Mouse (Mus musculus): Measurements from ENCODE around the gene Sap30. TPM values are rescaled to one million over a fixed set of nuclear protein-coding genes. Genes with fewer than 3 reads are reported as not detected.
A peak's percentile ranks its signal among the peaks of the same experiment; 100 is the strongest.
"Not testable (repeated sequence)": the region's sequence is repeated elsewhere in the genome, so short reads cannot be mapped to it uniquely, and the experiment has no call there.

Sap30 gene
- 115 and 116 TPM in 2 replicates for polyA plus RNA-seq (2016; fragmentation: Nextera tagmentation; extraction: Ambion mirVana)

- peaks cover 7% of the 10 kb centered on the region for H3K36me3 ChIP-seq
- no peaks in the 10 kb centered on the region for H3K27me3 ChIP-seq
- peak within 1 kb of the TSS; percentile 96 for H3K9ac ChIP-seq (replicated peaks)
- H3K4me1 ChIP-seq: peaks cover 14% of the 10 kb centered on the region
- under 1% methylated on average over 61 of the region's 66 CpGs for WGBS
- ATAC-seq (ENCODE audit: low FRiP score, low read depth): peak; percentile 95
- H3K9me3 ChIP-seq: no peaks in the 10 kb centered on the region
- H3K4me2 ChIP-seq (replicated peaks): peak within 1 kb of the TSS; percentile 78
- peak within 1 kb of the TSS; percentile 99 for H3K27ac ChIP-seq (replicated peaks)
- H3K4me3 ChIP-seq: peak within 1 kb of the TSS; percentile 98
These were observed at the start of gene Sap30 for GRCm38 (mm10) chr8:57487441-57488155. Gene Sap30, minus strand, starts transcription at chr8:57487860.

- no peaks in the 10 kb centered on the region for H3K27me3 ChIP-seq
- no peaks in the 10 kb centered on the region for H3K9me3 ChIP-seq
- H3K36me3 ChIP-seq: peaks cover 19% of the 10 kb centered on the region
- H3K4me3 ChIP-seq: no peak overlapping the region
- no peak for ATAC-seq (ENCODE audit: low FRiP score, low read depth)
- WGBS: 91% methylated on average over 6 of the region's 6 CpGs
- no peak overlapping the region for H3K9ac ChIP-seq (replicated peaks)
- H3K27ac ChIP-seq (replicated peaks): no peak overlapping the region
- no peak overlapping the region for H3K4me2 ChIP-seq (replicated peaks)
- no peaks in the 10 kb centered on the region for H3K4me1 ChIP-seq
These were observed 48.5 kb upstream of the Sap30 start for GRCm38 (mm10) chr8:57536167-57536566.

GRCm38 (mm10) chr8:57534495-57534894 is 46.8 kb upstream of the Sap30 start:
- Histone ChIP-seq H3K4me3 (no peak overlapping the region), H3K36me3 (peaks cover 19% of the 10 kb centered on the region), H3K9me3 (no peaks in the 10 kb centered on the region), H3K27me3 (no peaks in the 10 kb centered on the region), H3K9ac (replicated peaks) (no peak overlapping the region), H3K27ac (replicated peaks) (no peak overlapping the region), H3K4me1 (no peaks in the 10 kb centered on the region), H3K4me2 (replicated peaks) (no peak overlapping the region)
- ATAC-seq (ENCODE audit: low FRiP score, low read depth): no peak
- 81% methylated on average over 4 of the region's 4 CpGs for WGBS

- 93% methylated on average over 4 of the region's 4 CpGs for WGBS
These were observed 45.4 kb upstream of the Sap30 start for GRCm38 (mm10) chr8:57533106-57533505.

GRCm38 (mm10) chr8:57532223-57532622 is 44.6 kb upstream of the Sap30 start:
- H3K4me1 ChIP-seq: no peaks in the 10 kb centered on the region
- H3K27me3 ChIP-seq: no peaks in the 10 kb centered on the region
- ATAC-seq (ENCODE audit: low FRiP score, low read depth): 0 out of 2 replicates have a peak, but pooled peaks have one; percentile 8
- no peak overlapping the region for H3K9ac ChIP-seq (replicated peaks)
- no peak overlapping the region for H3K4me2 ChIP-seq (replicated peaks)
- H3K27ac ChIP-seq (replicated peaks): no peak overlapping the region
- no peak overlapping the region for H3K4me3 ChIP-seq
- H3K36me3 ChIP-seq: peaks cover 19% of the 10 kb centered on the region
- WGBS: 60% methylated on average over 2 of the region's 2 CpGs
- no peaks in the 10 kb centered on the region for H3K9me3 ChIP-seq

More at GRCm38 (mm10) chr8:57533106-57533505, 45.4 kb upstream of the Sap30 start:
- H3K4me1 ChIP-seq: no peaks in the 10 kb centered on the region
- no peak overlapping the region for H3K9ac ChIP-seq (replicated peaks)
- no peaks in the 10 kb centered on the region for H3K27me3 ChIP-seq
- ATAC-seq (ENCODE audit: low FRiP score, low read depth): no peak
- H3K4me3 ChIP-seq: no peak overlapping the region
- H3K36me3 ChIP-seq: peaks cover 19% of the 10 kb centered on the region
- no peaks in the 10 kb centered on the region for H3K9me3 ChIP-seq
- H3K4me2 ChIP-seq (replicated peaks): no peak overlapping the region
- no peak overlapping the region for H3K27ac ChIP-seq (replicated peaks)

- H3K9ac ChIP-seq (replicated peaks): no peak overlapping the region
- H3K4me1 ChIP-seq: no peaks in the 10 kb centered on the region
- H3K4me3 ChIP-seq: no peak overlapping the region
- H3K36me3 ChIP-seq: peaks cover 11% of the 10 kb centered on the region; the same call in 1 of the 2 replicates
- H3K27me3 ChIP-seq: no peaks in the 10 kb centered on the region
- ATAC-seq (ENCODE audit: low FRiP score, low read depth): peak; percentile 61
- H3K4me2 ChIP-seq (replicated peaks): 0 out of 2 replicates have a peak overlapping the region, but pooled peaks have one; percentile 9
- H3K9me3 ChIP-seq: no peaks in the 10 kb centered on the region
- no peak overlapping the region for H3K27ac ChIP-seq (replicated peaks)
- WGBS: 29% methylated on average over 15 of the region's 15 CpGs
These were observed 43.1 kb upstream of the Sap30 start for GRCm38 (mm10) chr8:57530666-57531349.

GRCm38 (mm10) chr8:57530238-57530637 is 42.6 kb upstream of the Sap30 start:
- Histone ChIP-seq H3K4me2 (replicated peaks) (0 out of 2 replicates have a peak overlapping the region, but pooled peaks have one; percentile 9), H3K4me1 (no peaks in the 10 kb centered on the region), H3K27me3 (no peaks in the 10 kb centered on the region), H3K27ac (replicated peaks) (no peak overlapping the region), H3K9me3 (no peaks in the 10 kb centered on the region), H3K9ac (replicated peaks) (no peak overlapping the region), H3K4me3 (no peak overlapping the region), H3K36me3 (peaks cover 6% of the 10 kb centered on the region; the same call in 1 of the 2 replicates)
- 0 out of 2 replicates have a peak, but pooled peaks have one; percentile 38 for ATAC-seq (ENCODE audit: low FRiP score, low read depth)
- WGBS: 84% methylated on average over 13 of the region's 13 CpGs

GRCm38 (mm10) chr8:57528036-57528435 is 40.4 kb upstream of the Sap30 start:
- no peak for ATAC-seq (ENCODE audit: low FRiP score, low read depth)
- 91% methylated on average over 1 of the region's 1 CpGs for WGBS

GRCm38 (mm10) chr8:57520186-57520786 is 32.6 kb upstream of the Sap30 start:
- H3K4me3 ChIP-seq: no peak overlapping the region
- no peaks in the 10 kb centered on the region for H3K9me3 ChIP-seq
- no peak overlapping the region for H3K4me2 ChIP-seq (replicated peaks)
- H3K36me3 ChIP-seq: peaks cover 11% of the 10 kb centered on the region
- H3K4me1 ChIP-seq: no peaks in the 10 kb centered on the region
- no peak for ATAC-seq (ENCODE audit: low FRiP score, low read depth)
- H3K9ac ChIP-seq (replicated peaks): no peak overlapping the region
- no peaks in the 10 kb centered on the region for H3K27me3 ChIP-seq
- no peak overlapping the region for H3K27ac ChIP-seq (replicated peaks)
- 90% methylated on average over 12 of the region's 12 CpGs for WGBS

More at GRCm38 (mm10) chr8:57528036-57528435, 40.4 kb upstream of the Sap30 start:
- H3K9me3 ChIP-seq: no peaks in the 10 kb centered on the region
- H3K27ac ChIP-seq (replicated peaks): no peak overlapping the region
- no peaks in the 10 kb centered on the region for H3K36me3 ChIP-seq
- H3K4me2 ChIP-seq (replicated peaks): no peak overlapping the region
- H3K9ac ChIP-seq (replicated peaks): no peak overlapping the region
- no peak overlapping the region for H3K4me3 ChIP-seq
- no peaks in the 10 kb centered on the region for H3K4me1 ChIP-seq
- no peaks in the 10 kb centered on the region for H3K27me3 ChIP-seq

- Histone ChIP-seq H3K9me3 (no peaks in the 10 kb centered on the region), H3K27ac (replicated peaks) (no peak overlapping the region), H3K4me1 (peaks cover 5% of the 10 kb centered on the region; the same call in 1 of the 2 replicates), H3K27me3 (no peaks in the 10 kb centered on the region), H3K4me2 (replicated peaks) (no peak overlapping the region), H3K4me3 (no peak overlapping the region), H3K9ac (replicated peaks) (no peak overlapping the region), H3K36me3 (peaks cover 16% of the 10 kb centered on the region)
- ATAC-seq (ENCODE audit: low FRiP score, low read depth): no peak
- WGBS: 90% methylated on average over 3 of the region's 3 CpGs
These were observed 30.1 kb upstream of the Sap30 start for GRCm38 (mm10) chr8:57517723-57518122.

GRCm38 (mm10) chr8:57516685-57517084 is 29.0 kb upstream of the Sap30 start:
- not testable (repeated sequence) for H3K9me3 ChIP-seq; H3K4me3 ChIP-seq; H3K27ac ChIP-seq (replicated peaks); H3K4me1 ChIP-seq; H3K27me3 ChIP-seq; H3K9ac ChIP-seq (replicated peaks); ATAC-seq (ENCODE audit: low FRiP score, low read depth); H3K4me2 ChIP-seq (replicated peaks)
- 91% methylated on average over 4 of the region's 5 CpGs for WGBS
- peaks cover 16% of the 10 kb centered on the region for H3K36me3 ChIP-seq

- H3K27ac ChIP-seq (replicated peaks); ATAC-seq (ENCODE audit: low FRiP score, low read depth); H3K27me3 ChIP-seq; H3K9me3 ChIP-seq: not testable (repeated sequence)
- Histone ChIP-seq H3K4me3 (peak overlapping the region; percentile 85), H3K36me3 (peaks cover 16% of the 10 kb centered on the region), H3K9ac (replicated peaks) (peak overlapping the region; percentile 97), H3K4me2 (replicated peaks) (peak overlapping the region; percentile 77), H3K4me1 (peaks cover 11% of the 10 kb centered on the region)
- WGBS: 24% methylated on average over 10 of the region's 10 CpGs
These were observed 25.6 kb upstream of the Sap30 start for GRCm38 (mm10) chr8:57513178-57513661.

Data from midbrain, embryonic 12.5 days (tissue).